Mouse (Mus musculus) kidney, adult 2 months (tissue): ENCODE results near the gene Lbhd2. TPM values are rescaled to one million over a fixed set of nuclear protein-coding genes. Genes with fewer than 3 reads are reported as not detected.
A peak's percentile ranks its signal among the peaks of the same experiment; 100 is the strongest.

ENCODE experiments used
- DNase-seq: peaks from one replicate; pipeline ENCODE4 v3.0.0; 2021
- H3K27ac ChIP-seq: fragments of 200-500 bp; 2 replicates; pipeline ENCODE4 v1.5.1; 2012; ENCODE audit warnings: low read depth, low read length, control low read depth, inconsistent platforms; ENCODE audit not compliant: insufficient read depth
- H3K27me3 ChIP-seq: fragments of 200-500 bp; replicated peaks from 2 replicates; pipeline ENCODE4 v1.6.1; 2012; ENCODE audit warnings: mild to moderate bottlenecking, moderate library complexity, low read length, inconsistent platforms; ENCODE audit not compliant: control insufficient read depth, insufficient read depth
- H3K36me3 ChIP-seq: fragments of 200-500 bp; 2 replicates; pipeline ENCODE4 v1.6.1; 2012; ENCODE audit warnings: mild to moderate bottlenecking, moderate library complexity, low read length, inconsistent platforms; ENCODE audit not compliant: control insufficient read depth, insufficient read depth
- H3K4me1 ChIP-seq: fragments of 200-500 bp; 2 replicates; pipeline ENCODE4 v1.6.1; 2011; ENCODE audit warnings: low read length; ENCODE audit not compliant: control insufficient read depth, insufficient read depth
- H3K4me3 ChIP-seq: fragments of 200-500 bp; 2 replicates; pipeline ENCODE4 v1.5.1; 2011; ENCODE audit warnings: mild to moderate bottlenecking, low read depth, low read length, control low read depth; ENCODE audit not compliant: insufficient read depth
- CTCF ChIP-seq: fragments of 200-500 bp; conservative IDR thresholded peaks from 2 replicates; pipeline ENCODE4 v1.5.1; 2011; ENCODE audit warnings: low read depth, mild to moderate bottlenecking, control low read depth, low read length, moderate library complexity, mixed read lengths; ENCODE audit not compliant: insufficient read depth, insufficient read length
- POLR2A ChIP-seq: fragments of 200-500 bp; IDR thresholded peaks from one replicate; pipeline ENCODE4 v1.6.1; 2011; ENCODE audit warnings: low read depth, low read length, control low read depth
- WGBS: fragments of 180-500 bp; shearing (Covaris S2); methylation state at CpG from one replicate; pipeline ENCODE4 v1.1.7; 2018; 5-methylcytosine and 5-hydroxymethylcytosine counted together
- polyA plus RNA-seq: library from polyadenylated mRNA; depleted of rRNA; stranded (reverse); fragments of >200 nt; gene quantifications from 2 replicates; pipeline ENCODE4 v1.2.3, GENCODE M21; 2012

Gene Lbhd2
- polyA plus RNA-seq, 1 experiment = 0.13 TPM

GRCm38 (mm10) chr12:111378812-111379211 lies 27.8 kb upstream of the Lbhd2 start:
- TF ChIP-seq CTCF (no peak), POLR2A (no peak)
- Histone ChIP-seq H3K27me3 (no peaks in the 10 kb centered on the region), H3K4me1 (peaks cover 27% of the 10 kb centered on the region; the same call in 1 of the 2 replicates), H3K27ac (no peak overlapping the region), H3K36me3 (no peaks in the 10 kb centered on the region), H3K4me3 (no peak overlapping the region)
- 70% methylated on average over 12 of the region's 12 CpGs for WGBS
- DNase-seq = no peak

GRCm38 (mm10) chr12:111385883-111386641 lies 20.5 kb upstream of the Lbhd2 start:
- H3K27me3 ChIP-seq = no peaks in the 10 kb centered on the region
- H3K27ac ChIP-seq = peak overlapping the region; percentile 66
- DNase-seq = no peak
- H3K4me3 ChIP-seq = no peak overlapping the region
- no peaks in the 10 kb centered on the region for H3K36me3 ChIP-seq
- H3K4me1 ChIP-seq = peaks cover 14% of the 10 kb centered on the region; the same call in 1 of the 2 replicates
- TF ChIP-seq CTCF (no peak), POLR2A (no peak)
- WGBS = 76% methylated on average over 13 of the region's 13 CpGs

GRCm38 (mm10) chr12:111386642-111387120 lies 19.9 kb upstream of the Lbhd2 start:
- Histone ChIP-seq H3K27me3 (no peaks in the 10 kb centered on the region), H3K36me3 (no peaks in the 10 kb centered on the region), H3K27ac (peak overlapping the region; percentile 66), H3K4me1 (peaks cover 9% of the 10 kb centered on the region; the same call in 1 of the 2 replicates), H3K4me3 (no peak overlapping the region)
- WGBS = 28% methylated on average over 8 of the region's 8 CpGs
- TF ChIP-seq POLR2A = no peak
- TF ChIP-seq CTCF = no peak
- DNase-seq = peak; percentile 92

GRCm38 (mm10) chr12:111387146-111387545 lies 19.5 kb upstream of the Lbhd2 start:
- Histone ChIP-seq H3K36me3 (no peaks in the 10 kb centered on the region), H3K4me3 (no peak overlapping the region), H3K4me1 (peaks cover 5% of the 10 kb centered on the region; the same call in 1 of the 2 replicates), H3K27ac (peak overlapping the region; percentile 46; the same call in 1 of the 2 replicates), H3K27me3 (no peaks in the 10 kb centered on the region)
- 43% methylated on average over 4 of the region's 4 CpGs for WGBS
- TF ChIP-seq CTCF (no peak), POLR2A (no peak)
- DNase-seq = no peak

GRCm38 (mm10) chr12:111394008-111394407 lies 12.6 kb upstream of the Lbhd2 start:
- no peak overlapping the region for H3K27ac ChIP-seq
- no peaks in the 10 kb centered on the region for H3K4me1 ChIP-seq
- no peak for TF ChIP-seq POLR2A
- TF ChIP-seq CTCF = no peak
- no peak overlapping the region for H3K4me3 ChIP-seq
- DNase-seq = no peak
- WGBS = 84% methylated on average over 6 of the region's 6 CpGs
- no peaks in the 10 kb centered on the region for H3K36me3 ChIP-seq
- no peaks in the 10 kb centered on the region for H3K27me3 ChIP-seq

GRCm38 (mm10) chr12:111396997-111397396 lies 9.6 kb upstream of the Lbhd2 start:
- Histone ChIP-seq H3K36me3 (no peaks in the 10 kb centered on the region), H3K4me1 (no peaks in the 10 kb centered on the region; the same call in 1 of the 2 replicates), H3K4me3 (no peak overlapping the region), H3K27me3 (no peaks in the 10 kb centered on the region), H3K27ac (no peak overlapping the region)
- no peak for TF ChIP-seq POLR2A
- no peak for TF ChIP-seq CTCF
- DNase-seq = no peak
- 79% methylated on average over 5 of the region's 5 CpGs for WGBS

GRCm38 (mm10) chr12:111401454-111402184 lies 5.0 kb upstream of the Lbhd2 start:
- DNase-seq = peak; percentile 85

More at GRCm38 (mm10) chr12:111401454-111402184, 5.0 kb upstream of the Lbhd2 start:
- H3K4me3 ChIP-seq = no peak overlapping the region
- WGBS = 28% methylated on average over 15 of the region's 15 CpGs
- H3K4me1 ChIP-seq = no peaks in the 10 kb centered on the region; the same call in 1 of the 2 replicates
- H3K36me3 ChIP-seq = no peaks in the 10 kb centered on the region
- no peak for TF ChIP-seq POLR2A
- peak; percentile 90 for TF ChIP-seq CTCF
- H3K27me3 ChIP-seq = no peaks in the 10 kb centered on the region
- H3K27ac ChIP-seq = no peak overlapping the region
